Mouse (Mus musculus) yolk sac, embryonic 10.5 days (tissue): ENCODE results near the gene Ss18l1.

Experiments
- DNase-seq: peaks from one replicate; pipeline ENCODE4 v3.0.0-alpha.2; 2017; ENCODE audit warnings: low spot score

Gene Ss18l1

DNA sequence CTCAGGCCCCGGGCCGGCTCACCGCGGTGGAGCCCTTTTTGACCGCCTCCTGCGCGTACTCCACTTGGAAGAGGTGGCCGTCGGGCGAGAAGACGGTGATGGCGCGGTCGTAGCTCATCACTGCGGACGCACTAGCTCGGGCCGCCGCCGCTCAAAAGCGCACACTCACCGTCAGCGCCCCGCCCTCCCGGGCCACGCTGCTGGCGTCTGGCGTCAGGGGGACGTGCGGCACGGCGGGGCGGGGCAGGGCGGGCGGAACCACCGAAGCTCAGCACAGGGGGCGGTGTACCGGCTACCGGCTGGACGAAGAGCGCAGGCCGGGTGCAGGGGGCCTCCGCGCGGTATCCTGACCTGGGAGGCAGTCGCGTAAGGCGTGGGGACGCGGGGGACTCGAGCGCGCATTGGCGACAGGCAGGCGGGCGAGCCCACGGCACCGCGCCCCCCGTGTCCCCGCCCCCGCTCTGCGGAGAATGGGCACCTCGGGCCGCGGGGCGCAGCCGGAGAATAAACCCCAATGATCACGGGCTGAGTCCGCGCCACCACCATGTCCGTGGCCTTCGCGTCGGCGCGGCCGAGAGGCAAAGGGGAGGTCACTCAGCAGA is at the start of gene Ss18l1, which contains the start of gene Psma7:
TSS of gene Ss18l1 (plus strand) at position 254 of the 602 bp plus-strand sequence.
TSS of gene Psma7 (minus strand) at position 178 of the 602 bp plus-strand sequence.
- DNase-seq = peak; percentile 89

- DNase-seq = no peak
Observed at GRCm38 (mm10) chr2:179993071-179993470, 49.2 kb upstream of the Ss18l1 start.

GRCm38 (mm10) chr2:179998431-179998830 is 43.9 kb upstream of the Ss18l1 start:
- DNase-seq = no peak

GRCm38 (mm10) chr2:180001635-180002034 is 40.7 kb upstream of the Ss18l1 start:
- DNase-seq = no peak

DNA sequence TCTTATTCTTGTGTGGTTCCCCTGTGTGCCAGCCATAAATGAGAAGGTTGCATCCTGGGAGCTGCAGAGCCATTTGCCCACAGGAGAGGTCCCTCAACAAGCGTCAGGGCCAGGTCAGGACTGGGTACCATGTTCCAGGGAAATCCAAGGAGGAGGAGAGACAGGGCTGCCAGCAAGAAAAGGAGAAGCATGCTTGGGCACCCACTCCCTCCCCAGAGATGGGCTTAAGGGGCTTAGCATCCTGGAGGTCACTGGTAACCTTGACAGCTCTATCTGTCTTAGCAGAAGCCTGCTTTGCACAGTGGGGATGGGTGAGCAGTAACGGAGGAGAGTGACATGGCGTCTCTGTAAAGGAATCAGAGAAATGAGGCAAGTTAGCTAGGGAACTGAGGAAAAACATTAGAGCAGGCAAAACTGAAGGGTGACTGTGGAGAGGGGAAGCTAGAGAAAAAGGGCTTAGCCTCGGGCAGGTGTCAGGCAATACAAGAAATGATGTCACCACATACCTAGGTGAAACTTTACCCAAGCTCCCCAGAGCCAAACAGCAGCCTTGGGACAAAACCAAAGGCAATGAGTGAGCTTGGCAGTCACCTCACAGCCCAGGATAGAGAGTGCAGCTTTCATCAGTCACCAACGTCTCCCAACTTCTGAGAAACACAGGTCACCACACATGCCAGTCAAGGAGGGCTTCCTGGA is 36.5 kb upstream of the Ss18l1 start:
- DNase-seq = no peak

- DNase-seq = no peak
Observed at GRCm38 (mm10) chr2:180006352-180007017, 35.8 kb upstream of the Ss18l1 start.

GRCm38 (mm10) chr2:180010686-180011085 is 31.6 kb upstream of the Ss18l1 start:
- no peak for DNase-seq

DNA sequence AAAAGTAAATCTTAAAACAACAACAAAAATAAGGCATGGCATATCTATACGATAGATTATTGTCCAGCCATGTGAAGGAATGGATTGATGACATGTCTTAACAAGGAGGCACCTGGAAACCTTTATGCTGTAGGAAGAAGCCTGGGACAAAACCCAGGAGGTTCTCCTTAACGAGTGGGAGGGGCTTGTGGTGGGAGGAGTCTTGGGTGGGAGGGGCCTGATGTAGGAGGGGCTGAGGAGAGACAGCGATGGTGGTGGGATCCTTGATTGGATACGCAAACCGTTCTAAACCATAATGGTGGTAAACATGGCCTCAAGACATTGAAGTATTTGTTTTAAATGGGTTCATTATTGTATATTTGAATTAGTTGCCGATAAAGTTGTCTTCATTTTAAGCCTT is 30.9 kb upstream of the Ss18l1 start:
- DNase-seq = no peak

DNA sequence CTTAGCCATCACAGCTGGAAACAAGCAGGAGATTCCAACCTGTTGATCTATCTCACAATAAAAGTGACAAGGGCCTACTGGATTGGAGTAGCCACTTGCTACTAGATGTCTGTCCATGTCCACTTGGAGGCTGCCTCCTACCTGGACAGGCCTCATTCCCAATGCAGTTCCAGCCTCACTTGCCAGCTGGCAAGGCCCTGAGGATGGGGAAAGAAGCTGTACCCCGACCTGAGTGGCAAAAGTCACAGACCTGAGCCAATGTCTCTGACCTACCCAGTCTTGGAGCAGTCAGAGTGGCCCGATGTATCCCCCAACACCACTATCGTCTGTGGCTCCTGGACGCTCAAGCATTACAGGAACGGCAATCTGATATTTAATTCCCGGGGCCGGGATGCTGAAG is 28.6 kb upstream of the Ss18l1 start:
- DNase-seq = no peak

DNA sequence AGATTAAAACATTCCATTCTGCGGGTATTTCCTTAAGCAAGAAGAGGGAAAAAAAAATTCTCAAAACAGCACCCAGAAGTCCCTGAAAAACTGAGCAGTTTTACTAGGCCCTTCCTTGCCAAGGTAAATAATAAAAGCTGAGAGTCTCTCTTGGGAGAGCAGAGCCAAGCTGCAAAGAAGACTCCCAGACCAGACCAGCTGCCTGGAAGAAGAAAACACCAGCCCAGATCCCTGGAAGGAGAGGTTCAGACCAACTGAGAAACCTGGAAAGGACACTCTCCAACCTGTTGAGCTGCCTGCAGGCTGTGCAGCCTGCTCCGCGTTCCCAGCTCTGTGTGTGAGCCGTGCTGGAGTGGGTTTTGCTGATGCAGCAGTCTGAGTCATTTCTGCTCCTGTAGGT is 24.7 kb upstream of the Ss18l1 start:
- no peak for DNase-seq

DNA sequence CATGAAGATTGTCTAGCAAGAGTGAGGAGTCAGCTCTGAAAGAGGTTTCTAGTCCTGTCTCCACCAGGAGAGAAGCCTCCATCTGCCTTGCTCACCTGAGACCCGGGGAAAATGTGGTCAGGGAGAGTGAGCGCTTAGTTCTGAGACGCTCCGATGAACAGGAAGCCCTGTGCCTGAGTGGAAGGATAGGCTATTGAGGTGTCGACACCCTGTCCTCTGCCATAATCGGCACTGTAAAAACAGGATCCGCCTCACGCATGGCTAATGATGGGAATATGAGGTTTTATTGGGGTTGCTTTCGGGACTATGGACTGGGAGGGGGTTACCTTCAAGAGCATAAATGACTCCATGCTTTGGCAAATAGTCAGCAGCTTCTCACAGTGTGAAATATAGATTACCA is 23.7 kb upstream of the Ss18l1 start:
- no peak for DNase-seq

- no peak for DNase-seq
Observed at GRCm38 (mm10) chr2:180020091-180020661, 22.1 kb upstream of the Ss18l1 start.

DNA sequence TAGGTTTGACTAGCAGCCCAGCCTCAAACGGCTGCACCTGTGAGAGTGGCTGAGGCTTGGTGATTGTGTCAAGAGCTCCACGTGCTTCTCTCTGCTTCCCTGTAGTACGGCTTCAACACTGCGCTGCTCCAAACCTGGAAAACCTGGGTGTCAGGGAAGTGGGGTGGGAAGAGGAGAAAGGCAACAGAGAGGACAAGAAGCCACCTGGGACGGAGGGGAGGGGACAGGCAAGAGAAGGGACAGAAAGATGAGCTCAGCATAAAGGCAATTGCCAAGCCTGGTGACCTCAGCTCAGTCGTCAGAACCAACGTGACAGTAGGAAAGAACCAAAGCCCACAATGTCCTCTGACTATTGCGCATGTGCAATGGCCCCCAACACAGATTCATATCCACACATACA is 21.4 kb upstream of the Ss18l1 start:
- no peak for DNase-seq

- DNase-seq = no peak
Observed at GRCm38 (mm10) chr2:180022751-180023150, 19.6 kb upstream of the Ss18l1 start.

DNA sequence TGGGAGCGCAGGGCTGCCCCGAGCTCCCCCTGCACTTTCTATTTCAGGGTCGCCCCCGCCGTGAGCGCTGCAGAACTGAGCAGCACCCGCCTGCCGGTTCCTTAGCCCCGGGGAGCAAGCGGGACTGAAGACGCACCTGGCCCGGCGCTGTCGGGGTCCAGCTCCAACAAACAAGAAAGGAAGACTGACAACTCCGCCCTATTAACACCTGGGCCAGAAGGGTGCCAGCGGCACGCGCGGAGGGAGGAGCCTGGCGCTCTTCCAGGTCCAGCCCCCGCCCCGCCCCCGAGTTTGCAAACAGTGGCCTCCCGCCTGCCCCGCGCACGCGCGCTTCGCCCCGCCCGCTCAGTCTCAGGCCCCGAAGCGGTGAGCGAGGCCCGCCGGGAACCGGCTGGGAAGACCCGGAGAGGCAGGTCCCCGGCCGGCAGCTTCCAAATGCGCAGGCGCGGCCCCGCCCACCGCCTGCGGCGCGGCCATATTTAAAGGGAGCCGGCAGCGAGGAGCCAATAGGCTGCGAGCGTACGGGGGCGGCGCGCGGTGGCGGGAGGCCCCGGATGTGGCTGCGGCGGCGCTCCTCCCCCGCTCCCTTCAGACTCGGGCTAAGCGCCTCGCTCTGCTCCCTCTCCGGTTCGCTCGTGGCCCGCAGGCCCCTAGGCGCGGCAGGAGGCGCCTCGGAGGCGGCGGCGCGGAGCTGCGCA is 17.8 kb upstream of the Ss18l1 start, which contains the start of gene Lsm14b:
TSS of gene Lsm14b (plus strand) at position 587 of the 698 bp plus-strand sequence.
- DNase-seq = peak; percentile 99

GRCm38 (mm10) chr2:180025135-180025860 is 17.0 kb upstream of the Ss18l1 start:
- DNase-seq = no peak

- DNase-seq = no peak
Observed at GRCm38 (mm10) chr2:180025861-180026200, 16.5 kb upstream of the Ss18l1 start.

DNA sequence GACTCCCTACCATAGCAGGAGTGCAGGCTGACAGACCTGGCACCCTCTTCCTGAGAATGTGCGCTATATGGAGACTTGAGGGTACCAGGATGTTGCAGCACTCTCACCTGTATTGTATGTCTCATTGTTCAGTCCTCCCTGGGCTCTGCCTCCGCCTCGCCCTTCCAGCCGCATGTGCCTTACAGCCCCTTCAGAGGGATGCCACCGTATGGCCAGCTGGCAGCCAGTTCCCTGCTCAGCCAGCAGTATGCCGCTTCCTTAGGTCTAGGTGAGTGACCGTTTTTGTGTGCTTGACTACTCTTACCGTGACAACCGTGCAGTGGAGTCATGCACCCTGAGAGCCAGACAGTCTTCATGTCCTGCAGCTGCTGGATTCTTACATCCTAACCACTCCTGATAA is 14.5 kb upstream of the Ss18l1 start:
- no peak for DNase-seq

DNA sequence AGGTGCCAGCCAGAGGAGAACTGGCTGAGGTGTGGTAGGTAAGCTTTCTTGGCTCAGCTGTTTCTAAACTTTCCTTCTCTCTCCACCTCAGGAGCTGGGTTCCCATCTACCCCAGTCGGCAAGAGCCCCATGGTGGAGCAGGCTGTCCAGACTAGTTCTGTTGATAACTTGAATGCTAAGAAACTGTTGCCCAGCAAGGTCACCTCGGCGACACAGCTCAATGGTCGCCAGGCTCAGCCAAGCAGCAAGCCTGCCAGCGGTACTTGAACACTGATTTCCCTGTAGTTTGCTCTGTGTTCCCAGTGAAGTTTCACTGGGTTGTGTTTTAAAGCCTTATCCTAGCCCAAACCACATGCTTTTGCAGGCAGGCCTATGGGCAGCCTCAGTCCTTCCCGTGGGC is 11.0 kb upstream of the Ss18l1 start:
- DNase-seq = no peak

DNA sequence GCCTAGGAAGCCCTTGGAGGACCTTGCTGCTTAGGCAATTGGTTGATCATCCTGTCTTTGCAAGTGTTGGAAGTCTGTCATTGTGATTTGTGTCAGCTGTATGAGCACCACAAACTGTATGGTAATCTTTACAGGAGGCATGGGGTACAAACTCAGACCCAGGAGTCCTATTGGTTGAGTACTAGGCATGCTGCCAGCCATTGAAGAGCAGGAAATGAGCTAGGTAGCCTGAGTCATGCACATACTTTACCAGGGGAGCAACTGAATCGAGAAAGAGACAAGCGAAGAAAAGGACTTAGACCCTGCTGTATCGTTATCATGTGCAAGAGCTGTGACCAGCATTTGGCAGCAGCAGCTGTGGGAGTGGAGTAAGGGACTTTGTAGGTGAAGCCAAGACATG is 9.4 kb upstream of the Ss18l1 start:
- no peak for DNase-seq

- DNase-seq = no peak
Observed at GRCm38 (mm10) chr2:180033956-180034355, 8.4 kb upstream of the Ss18l1 start.

DNA sequence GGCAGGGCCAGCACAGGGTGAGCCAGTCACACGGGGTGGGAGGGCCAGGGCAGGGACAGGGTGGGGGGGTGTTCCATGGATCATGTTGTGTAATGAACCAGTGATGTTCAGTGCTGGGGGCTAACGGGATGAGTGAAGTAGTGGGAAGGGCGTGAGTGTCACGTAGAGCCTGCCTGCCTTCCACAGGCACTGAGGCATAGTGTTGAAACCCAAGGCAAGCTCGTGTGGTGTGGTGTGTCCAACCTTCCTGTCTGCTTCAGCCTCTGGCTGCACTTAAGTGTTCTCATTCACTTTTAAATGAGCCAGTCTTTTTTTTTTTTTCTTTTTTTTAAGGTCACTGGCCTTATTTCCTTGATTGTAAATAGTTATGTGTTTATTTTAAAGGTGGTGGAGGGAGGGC is 7.6 kb upstream of the Ss18l1 start:
- DNase-seq = no peak
